Mouse (Mus musculus): Measurements from ENCODE around the gene Shroom2.
"Not testable (repeated sequence)": the region's sequence is repeated elsewhere in the genome, so short reads cannot be mapped to it uniquely, and the experiment has no call there.

The Shroom2 gene

DNA sequence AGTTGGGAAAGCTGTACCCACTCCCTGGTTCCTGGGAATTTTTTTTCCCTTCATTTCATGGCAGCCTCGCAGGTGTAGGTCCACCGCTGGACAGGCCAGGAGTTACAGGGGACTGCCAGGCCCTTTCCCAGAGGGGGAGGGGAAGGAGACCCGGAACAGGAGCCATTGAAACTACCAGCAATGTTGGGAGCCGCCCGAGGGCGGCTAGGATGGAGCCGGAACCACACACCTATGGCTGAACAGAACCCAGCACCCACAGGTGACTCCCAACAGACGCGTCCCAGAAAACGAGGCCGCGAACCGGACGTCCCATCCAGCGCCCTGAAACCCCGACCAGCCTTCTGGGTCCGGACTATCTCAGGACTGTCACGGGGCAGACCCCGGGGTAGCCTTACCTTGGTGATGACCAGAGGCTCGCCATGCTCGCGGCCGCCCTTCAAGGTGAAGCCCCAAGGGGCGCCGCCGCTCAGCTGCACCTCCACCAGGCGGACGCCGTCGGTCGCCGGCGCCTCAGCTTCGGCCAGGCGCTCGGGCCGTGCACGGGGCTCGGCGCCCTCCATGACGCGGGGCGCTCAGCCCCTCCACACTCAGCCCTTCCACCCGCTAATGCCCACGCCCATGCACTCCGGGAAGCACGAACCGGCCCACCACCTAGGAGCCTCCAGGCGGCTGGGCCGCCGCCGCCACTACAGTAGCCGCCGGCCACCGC, at the start of gene Shroom2:
Gene Shroom2, minus strand, starts transcription at position 575 of the 709 bp plus-strand sequence.
- DNase-seq (ENCODE audit: low read depth, low spot score), result no peak

- no peak for DNase-seq (ENCODE audit: low read depth, low spot score)
Observed at GRCm38 (mm10) chrX:152818996-152819395, 49.7 kb upstream of the Shroom2 start.

- no peak for DNase-seq (ENCODE audit: low read depth, low spot score)
Observed at GRCm38 (mm10) chrX:152813339-152813738, 44.1 kb upstream of the Shroom2 start.

DNA sequence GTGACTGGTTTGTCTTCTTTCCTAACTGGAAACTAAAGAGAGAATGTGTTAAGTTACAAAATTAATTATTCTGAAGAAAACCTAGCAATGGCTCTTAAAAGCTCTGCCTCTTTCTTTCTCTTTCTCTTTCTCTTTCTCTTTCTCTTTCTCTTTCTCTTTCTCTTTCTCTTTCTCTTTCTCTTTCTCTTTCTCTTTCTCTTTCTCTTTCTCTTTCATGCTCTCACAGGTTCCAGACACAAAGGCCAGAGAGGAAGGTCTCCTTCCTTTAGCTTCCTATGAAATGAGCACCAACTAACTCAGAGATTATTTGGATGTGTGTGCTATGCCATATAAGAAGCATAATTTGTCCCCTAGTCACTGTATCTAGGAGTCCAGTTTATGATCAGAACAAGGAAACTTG, 36.1 kb upstream of the Shroom2 start:
- no peak for DNase-seq (ENCODE audit: low read depth, low spot score)

- no peak for DNase-seq (ENCODE audit: low read depth, low spot score)
Observed at GRCm38 (mm10) chrX:152788611-152789010, 19.3 kb upstream of the Shroom2 start.

DNA sequence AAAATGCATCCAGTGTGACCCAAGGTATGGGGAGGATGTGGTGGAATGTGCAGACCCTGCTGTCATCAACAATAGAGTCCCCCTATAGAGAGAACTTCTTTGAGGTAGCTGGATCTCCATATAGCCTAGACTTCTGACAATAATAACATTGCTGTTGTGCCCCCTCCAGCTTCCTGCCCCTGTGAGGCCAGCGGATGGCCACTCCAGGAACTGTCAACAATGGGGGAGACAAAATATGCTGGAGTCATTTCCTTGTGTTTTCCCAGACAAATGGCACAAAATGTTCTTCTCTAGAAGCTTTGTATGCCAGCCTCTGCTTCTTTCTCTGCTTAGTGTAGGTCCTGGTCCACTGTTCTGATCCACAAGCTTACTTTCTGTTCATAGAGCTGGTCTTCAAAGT, 18.9 kb upstream of the Shroom2 start:
- no peak for DNase-seq (ENCODE audit: low read depth, low spot score)

- no peak for DNase-seq (ENCODE audit: low read depth, low spot score)
Observed at GRCm38 (mm10) chrX:152781720-152782403, 12.6 kb upstream of the Shroom2 start, which contains the start of gene Gpr143. Gpr143 (plus strand) TSS chrX:152781921.

DNA sequence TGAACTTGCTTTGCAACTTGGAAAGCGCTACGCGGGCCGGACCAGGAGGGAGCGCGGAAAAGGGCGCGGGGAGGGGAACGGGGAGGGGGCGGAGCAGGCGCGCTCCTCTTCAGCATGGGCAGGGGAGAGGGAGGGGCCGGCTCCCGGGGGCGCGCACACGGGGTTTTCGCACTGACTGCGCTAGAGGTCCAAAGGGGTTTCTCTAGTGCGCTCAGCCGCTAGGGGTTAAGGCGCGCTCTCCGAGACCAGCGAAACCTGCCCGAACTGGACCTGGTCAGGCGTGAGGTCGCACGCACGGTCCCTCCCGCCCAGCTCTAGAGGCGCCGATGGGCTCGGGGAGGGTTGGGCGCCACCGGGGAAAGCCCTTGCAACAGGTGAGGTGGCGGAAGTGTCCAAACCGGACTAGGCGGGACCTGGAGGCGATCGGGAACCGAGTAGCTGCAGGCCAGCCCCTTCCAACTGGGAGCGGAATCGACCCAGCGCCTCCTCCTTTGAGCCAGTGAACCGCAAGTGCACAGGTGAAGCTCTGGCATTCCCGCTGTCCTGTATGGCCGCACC, 414 bp upstream of the Shroom2 start:
- DNase-seq (ENCODE audit: low read depth, low spot score), result no peak

DNA sequence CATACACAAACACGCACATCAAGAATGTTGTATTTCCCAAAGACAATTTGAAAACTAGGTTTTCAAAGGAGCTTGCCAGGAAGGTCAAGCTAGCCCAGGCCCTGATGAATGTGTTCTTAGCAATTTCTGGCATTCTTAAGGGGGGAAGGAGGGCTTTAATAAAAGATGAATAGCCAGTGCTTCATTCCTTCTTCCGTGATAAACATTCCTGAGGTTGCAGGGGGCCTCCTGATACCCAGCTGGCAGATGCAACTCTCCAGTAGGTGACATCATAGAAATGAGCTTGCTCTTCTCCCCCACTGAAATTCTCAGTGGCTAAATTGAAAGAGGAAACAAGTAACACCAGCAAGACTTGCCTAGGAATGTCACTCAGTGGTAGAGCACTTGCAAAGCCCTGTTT, 5.1 kb downstream of the Shroom2 start:
- no peak for DNase-seq (ENCODE audit: low read depth, low spot score)

DNA sequence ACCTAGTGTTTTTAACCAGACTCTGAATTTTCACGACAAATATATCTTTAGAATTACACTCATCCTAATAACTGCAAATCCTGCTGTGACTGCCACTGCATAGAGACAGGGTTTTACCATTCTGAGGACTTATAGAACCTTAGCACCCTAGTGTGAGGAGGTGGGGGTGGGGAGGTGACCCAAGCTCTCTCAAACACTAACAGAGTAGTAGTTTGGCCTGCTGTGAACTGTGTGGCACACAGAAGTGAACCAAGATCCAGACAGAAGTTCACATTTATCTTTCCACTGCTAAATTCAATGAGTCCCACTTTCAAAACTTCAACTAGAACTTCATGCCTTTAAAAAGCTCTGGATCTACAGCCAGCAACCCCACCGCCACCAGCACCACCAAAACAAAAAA, 6.4 kb downstream of the Shroom2 start:
- no peak for DNase-seq (ENCODE audit: low read depth, low spot score)

- DNase-seq (ENCODE audit: low read depth, low spot score), result no peak
Observed at GRCm38 (mm10) chrX:152762437-152762836, 6.8 kb downstream of the Shroom2 start.

DNA sequence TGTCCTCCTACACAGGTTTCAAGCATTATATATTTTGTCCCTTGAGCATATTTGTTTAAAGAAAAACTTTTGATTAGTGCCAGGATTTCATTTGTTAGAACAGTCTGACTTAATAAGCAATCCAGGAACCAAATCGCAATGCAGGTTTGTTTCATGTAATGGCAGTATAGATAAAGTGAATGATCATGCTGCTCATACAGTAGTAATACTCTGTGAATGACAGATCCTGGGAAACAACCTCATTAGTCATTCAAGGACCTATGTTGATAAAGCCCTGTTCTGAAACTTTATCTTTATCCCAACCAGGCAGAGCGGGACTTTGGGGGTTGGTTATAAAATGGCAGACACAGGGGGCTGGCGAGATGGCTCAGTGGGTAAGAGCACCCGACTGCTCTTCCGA, 13.0 kb downstream of the Shroom2 start:
- DNase-seq (ENCODE audit: low read depth, low spot score), result no peak

- DNase-seq (ENCODE audit: low read depth, low spot score), result no peak
Observed at GRCm38 (mm10) chrX:152755819-152756218, 13.4 kb downstream of the Shroom2 start.

DNA sequence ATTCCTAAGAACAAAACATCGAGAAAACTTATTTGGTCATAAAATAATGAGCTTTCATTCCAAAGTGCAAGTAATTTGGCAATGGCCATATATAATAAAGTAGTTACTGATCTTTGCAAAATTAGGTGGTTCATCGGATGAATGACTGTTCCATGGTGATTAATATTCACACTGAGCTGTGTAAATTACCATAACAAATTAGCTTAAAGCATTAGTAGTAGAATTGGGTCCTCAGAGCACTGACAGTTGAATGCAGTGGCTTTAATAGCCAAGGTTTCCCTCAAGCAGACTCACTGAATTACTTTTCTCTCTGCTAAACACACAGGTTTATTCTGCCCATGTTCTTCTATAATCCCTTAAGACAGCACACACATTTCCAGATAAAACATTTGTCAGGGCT, 23.3 kb downstream of the Shroom2 start:
- DNase-seq (ENCODE audit: low read depth, low spot score), result no peak

GRCm38 (mm10) chrX:152743642-152744041, 25.6 kb downstream of the Shroom2 start:
- DNase-seq (ENCODE audit: low read depth, low spot score), result no peak

DNA sequence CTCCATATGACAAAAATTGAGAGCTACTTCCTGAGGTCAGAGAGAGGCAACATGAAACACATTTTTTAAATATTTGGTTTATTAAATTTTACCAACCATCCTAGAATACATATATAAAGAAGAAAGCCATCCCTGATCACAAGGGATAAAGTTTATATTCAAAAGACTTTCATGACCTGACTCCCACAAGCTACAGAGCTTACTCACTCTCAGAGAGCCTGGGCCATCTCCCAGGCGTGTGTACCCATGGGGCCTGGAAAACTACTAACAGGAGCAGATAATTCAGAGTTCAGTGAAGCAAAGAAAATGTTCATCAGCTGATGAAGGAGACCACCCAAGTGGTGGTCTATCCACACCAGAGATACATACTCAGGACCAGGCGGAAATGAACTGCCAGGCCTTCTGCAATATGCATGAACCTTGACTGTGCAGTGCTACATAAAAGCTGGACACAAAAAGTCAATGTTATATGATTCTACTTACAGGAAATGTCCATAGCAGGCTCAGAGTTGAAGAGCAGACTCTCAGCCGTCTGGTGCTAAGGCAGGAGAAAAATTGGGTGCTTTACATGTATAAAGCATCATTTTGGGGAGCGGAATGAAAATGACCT, 30.4 kb downstream of the Shroom2 start:
- no peak for DNase-seq (ENCODE audit: low read depth, low spot score)

DNA sequence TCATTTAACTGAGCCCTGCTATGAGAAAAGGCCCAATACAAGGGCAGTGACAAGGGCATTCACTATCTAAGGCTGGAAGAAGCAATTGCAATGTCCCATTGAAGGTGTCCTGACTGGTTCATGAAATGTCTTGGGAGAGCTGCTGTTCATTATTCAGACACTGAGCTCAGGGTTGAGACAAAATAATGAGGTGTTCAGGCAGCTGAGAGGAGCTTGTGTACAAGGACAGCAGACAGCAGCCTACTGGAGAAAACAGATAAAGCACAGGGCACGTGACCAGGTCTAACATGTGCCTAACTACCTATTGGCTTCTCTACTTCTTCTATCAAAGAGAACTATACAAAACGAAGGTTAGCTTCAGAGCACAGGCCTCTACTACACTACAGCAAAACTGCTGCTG, 31.1 kb downstream of the Shroom2 start:
- DNase-seq (ENCODE audit: low read depth, low spot score), result no peak

- DNase-seq (ENCODE audit: low read depth, low spot score), result no peak
Observed at GRCm38 (mm10) chrX:152735283-152735682, 34.0 kb downstream of the Shroom2 start.

GRCm38 (mm10) chrX:152716693-152717092, 52.6 kb downstream of the Shroom2 start:
- DNase-seq (ENCODE audit: low read depth, low spot score), result no peak

DNA sequence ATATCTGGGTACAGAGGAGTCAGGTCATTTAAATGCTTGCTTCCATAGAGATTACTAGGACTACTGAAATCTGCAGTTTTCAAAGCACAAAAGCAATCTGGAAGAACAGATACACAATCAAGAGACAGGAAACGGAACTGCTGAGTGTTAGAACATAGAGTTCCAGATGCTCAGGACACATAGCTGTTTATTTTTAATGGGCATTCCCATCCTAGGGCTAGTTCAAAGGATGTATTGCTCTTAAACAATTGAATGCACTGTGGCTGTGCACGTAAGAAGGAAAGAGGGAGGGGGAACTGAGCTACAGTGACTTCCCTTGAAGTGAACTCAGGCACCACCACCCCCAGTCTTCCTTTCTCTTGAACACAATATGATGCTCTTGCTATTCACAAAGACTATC, 58.5 kb downstream of the Shroom2 start:
- DNase-seq (ENCODE audit: low read depth, low spot score), result not testable (repeated sequence)

DNA sequence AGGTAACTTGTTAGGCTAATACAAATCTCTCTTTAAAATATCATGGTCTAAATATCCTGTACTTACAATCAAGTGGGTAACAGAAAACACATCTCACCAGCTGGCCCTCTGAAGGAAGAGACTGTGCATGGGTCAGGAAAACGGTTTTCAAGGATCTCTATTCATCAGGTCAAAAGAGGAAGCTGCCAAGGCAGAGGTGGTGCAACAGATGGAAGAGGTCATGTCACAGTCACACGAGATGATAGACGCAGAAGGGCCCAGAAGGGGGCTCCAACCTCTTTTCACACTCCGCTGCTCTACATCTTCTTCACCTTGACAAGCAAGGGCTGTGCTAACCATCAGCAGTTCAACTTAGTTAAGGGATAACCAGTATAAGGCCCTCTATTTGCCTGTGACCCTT, 60.9 kb downstream of the Shroom2 start:
- no peak for DNase-seq (ENCODE audit: low read depth, low spot score)

- peak; percentile 2 for DNase-seq (ENCODE audit: low read depth, low spot score)
Observed at GRCm38 (mm10) chrX:152705397-152705796, 63.9 kb downstream of the Shroom2 start.

- DNase-seq (ENCODE audit: low read depth, low spot score), result no peak
Observed at GRCm38 (mm10) chrX:152703624-152704023, 65.6 kb downstream of the Shroom2 start.

Data from CD4-positive, CD25-positive, alpha-beta regulatory T cell, adult 2 months (primary cell).